Mouse (Mus musculus): ENCODE measurements around the gene Car5a.
A peak's percentile ranks its signal among the peaks of the same experiment; 100 is the strongest.

The Car5a gene

DNA sequence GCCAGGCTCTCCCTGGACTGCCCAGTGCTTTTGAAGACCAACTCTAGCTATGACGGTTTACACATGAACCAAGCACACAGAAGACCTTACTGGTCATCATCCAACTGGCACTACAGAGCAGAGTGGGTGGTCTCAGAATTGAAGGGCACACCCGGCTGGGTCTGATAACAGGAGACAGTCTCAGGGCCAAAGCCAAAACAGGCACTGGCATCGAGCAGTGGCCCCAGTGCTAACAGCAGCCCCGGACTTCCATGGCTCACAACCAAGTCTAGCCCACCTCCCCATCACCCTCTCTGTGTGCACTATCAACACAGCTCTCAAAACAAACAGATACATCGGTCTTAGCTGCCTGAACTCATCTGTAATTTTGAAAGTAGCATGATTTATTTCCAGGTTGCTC, 38.8 kb downstream of the Car5a start:
- DNase-seq, result no peak

DNA sequence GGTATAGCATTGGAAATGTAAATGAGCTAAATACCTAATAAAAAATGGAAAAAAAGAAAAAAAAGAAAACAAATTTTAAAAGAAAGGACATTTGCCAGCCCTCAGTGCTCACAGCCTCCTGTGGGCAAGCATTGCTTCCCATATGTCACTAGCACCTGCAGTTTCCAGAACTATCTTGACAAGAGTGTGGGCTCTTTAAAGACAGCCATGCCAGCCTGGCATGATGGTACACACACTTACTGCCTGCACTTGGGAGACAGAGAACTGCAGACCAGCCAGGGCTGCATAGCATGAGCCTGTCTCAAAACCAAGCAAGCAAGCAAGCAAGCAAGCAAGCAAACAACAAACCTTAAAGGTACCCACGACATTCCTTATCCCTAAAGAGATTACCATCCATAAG, 39.3 kb downstream of the Car5a start:
- no peak for DNase-seq

GRCm38 (mm10) chr8:121904999-121905398, 39.7 kb downstream of the Car5a start:
- DNase-seq, result no peak

DNA sequence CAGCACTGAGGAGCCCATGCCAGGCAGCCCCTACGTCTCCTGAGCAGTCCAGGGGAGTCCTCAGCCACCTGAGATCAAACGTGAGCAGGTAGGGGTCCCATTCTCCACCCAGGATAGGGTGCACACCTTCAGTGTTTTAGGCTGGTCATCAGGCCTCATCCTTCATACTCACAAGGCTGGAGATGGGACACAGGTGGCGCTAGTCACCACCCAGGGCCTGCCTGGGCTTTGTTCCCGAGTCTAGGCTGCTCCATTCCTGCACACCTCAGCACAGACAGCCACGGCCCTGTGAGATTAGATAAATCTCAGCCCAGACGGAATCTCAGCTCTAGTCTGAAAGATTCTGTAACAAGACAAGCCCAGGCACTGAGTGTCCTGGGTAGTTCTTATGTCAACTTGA, 40.7 kb downstream of the Car5a start:
- peak; percentile 76 to 78 for DNase-seq

DNA sequence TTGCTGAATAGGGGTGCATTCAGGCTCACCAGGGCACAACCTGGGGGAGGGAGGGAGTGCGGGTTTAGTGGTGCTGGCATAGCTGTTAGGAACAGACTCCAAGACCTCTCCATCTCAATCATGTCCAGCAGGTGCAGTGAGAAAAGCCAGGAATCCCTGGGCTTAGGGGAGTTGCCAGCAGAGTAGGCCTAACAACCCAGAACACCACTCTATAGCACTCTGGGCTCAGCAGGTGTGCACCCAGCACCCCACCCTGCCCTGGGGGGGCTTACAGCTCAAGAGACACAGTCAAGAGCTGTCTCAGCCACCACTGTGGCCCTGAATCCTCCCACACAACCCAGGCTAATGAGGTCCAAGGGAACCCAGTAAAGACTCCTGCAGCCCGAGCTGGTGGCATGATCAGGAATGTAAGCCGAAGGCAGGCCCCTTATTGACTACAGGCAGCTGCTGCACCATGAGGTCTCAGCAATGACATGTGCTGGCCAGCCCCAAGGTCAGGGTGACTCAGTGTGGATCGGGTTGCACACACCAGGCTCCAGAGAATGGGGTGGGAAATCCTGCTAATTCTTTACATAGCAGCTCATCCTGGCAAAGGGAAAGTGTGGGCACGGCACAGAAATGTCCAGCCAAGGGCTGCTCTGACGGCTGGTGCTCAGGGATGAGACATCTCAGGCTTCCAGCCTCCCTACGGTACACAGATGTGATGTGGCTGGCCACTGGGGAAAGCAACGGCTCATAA, 43.0 kb downstream of the Car5a start:
- no peak for DNase-seq

DNA sequence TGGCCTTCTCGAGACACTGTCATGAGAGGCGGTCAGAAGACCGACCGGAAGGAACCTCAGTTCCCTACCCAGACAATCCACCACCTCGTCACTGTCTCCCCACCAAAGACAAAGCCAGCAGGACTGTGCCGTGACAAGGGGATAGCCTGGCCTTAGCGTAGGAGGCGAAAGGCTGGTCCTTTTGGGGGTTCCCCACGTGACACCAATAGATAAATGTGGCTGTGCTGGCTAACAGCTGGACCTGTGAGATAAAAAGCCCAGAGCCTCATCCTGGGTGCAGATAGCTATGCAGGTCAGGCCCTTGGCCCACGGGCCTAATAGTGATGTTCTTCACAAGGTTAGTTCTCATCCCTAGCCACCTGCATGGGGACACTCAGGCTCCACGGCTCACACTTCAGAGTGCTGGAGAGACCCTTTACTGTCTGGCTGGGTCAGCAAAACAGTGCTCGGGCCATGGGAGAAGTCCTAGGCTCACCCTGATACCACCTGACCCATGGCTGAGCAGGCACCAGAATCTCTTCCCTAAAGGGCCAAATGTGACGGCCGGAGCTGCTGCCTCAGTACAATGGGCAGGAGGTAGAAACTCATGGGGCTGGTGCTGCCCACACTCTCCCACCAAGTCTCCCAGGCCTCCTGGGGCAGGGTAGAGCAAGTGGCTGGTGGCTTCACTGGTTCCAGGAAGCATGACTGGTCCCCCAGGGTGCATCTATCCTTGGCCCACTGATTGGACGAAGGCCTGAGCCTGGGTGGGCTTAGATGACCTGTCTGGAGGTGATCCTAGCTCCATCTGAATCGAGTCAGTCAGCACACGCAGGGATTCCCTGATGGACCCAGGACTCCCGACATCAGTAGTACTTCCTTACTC, 45.3 kb downstream of the Car5a start:
- DNase-seq, result no peak

DNA sequence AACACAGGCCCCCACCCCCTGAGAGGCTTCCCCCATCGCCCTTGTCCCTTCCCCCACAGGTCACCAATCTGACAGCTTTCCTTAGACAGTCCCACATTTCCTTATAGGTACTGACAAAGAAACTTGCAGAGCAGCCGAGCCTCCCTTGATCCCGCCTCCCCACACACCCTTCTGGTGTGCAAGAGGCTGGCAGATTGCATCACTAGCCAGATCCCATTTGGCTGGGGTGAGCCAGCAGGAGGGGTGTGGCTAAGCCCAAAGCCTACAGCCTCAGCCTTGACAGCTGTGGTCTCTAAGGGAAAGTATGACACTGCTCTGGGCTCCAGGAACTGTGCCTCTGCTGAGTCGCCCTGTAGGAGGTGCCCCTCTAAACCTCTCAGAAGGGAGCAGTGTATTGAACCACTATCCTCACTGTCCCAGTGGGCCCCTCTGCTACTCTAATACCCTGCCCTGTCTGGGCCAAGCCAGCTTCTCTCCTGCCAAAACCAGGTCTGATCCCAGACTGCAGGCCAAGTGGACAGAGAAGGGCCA, 46.2 kb downstream of the Car5a start:
- peak; percentile 53 to 65 for DNase-seq

- no peak for DNase-seq
Observed at GRCm38 (mm10) chr8:121897871-121898381, 46.8 kb downstream of the Car5a start.

- no peak for DNase-seq
Observed at GRCm38 (mm10) chr8:121897205-121897604, 47.5 kb downstream of the Car5a start.

DNA sequence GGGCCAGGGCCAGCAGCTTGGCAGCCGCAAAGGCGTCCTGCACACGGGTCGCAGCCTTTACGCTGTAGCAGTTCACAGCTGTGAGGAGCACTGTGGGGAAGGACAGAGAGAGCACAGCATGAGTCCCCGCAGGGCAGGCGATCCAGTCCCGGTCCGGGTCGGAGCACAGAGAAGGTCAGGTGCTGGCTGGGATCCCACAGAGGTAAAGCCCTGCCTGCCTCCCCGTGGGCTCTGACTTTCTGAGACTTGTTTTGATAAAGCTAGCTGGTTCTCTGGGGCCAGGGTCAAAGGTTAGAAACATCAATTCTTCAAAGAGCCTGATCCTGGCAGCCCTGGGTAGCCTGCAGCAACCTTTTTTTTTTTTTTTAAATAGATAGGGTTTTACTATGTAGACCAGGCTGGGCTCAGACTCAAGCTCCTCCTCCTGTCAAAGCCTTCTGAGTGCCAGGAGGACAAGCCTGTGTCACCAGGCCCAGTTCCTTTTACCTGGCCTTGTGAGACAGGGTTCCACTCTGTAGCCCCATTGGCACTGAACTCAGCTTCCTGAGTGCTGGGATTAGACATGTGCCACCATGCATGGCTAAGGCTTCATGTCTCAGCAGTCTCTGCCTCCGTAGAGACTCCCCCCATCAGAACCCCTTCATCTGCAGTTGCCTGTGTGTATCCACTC, 48.1 kb downstream of the Car5a start:
- no peak for DNase-seq

- DNase-seq, result no peak
Observed at GRCm38 (mm10) chr8:121895910-121896309, 48.8 kb downstream of the Car5a start.

DNA sequence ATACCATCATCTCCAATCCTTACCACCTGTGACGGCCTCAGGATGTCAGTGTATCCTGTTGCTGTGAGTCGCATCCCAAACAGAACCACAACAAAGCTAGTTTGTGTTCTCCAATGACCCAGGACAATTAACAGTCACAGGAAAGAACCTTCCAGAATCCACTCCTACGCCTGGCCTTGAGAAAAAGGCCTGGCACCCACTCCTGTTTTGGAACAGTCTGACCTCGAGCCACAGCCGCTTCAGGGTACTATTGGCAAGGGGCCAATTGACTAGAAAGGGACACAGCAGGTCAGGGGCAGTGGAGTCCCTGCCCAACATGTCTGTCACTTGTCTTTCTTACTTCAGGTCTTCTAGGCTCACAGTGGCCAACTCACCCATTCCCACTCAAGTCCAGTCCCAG, 51.8 kb downstream of the Car5a start:
- no peak for DNase-seq

- DNase-seq, result no peak
Observed at GRCm38 (mm10) chr8:121889810-121890785, 54.6 kb downstream of the Car5a start.

DNA sequence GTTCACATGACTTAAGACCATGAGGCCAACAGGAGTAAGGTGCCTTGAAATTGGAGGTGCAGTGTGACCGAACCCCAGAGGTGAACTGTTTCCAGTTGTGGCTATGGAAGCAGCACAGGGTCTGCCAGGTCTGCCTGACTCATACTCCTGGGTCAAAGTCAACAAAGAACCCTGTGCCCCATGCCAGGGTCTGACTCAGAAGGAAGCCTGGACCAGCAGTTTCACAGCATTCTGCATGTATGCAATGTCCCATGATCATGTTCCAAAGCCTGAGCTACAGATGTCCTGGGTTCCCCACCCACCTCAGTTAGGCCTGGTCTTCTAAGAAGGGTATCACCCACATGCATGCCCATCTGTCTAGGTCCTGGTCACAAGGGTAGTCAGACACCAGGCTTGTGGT, 55.4 kb downstream of the Car5a start:
- DNase-seq, result no peak

GRCm38 (mm10) chr8:121887547-121887946, 57.2 kb downstream of the Car5a start:
- no peak for DNase-seq

DNA sequence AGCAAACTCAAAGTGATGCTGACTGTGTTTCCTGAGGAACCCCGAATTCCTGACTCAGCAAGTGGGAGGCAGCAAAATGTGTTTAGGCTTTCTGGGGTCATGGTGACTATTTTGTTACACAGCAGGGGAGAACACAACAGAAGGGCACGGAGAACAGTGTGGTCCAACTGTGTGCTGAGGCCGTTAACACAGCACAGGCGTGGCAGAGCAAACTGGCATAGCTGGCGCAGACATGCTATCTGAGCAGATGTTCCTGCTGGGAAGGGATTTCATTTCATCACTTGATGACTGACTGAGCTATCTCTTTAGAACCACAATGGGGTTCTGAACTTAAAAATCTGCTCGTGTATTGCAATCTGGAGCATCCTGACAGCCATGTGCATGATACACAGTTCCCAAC, 59.3 kb downstream of the Car5a start:
- no peak for DNase-seq

DNA sequence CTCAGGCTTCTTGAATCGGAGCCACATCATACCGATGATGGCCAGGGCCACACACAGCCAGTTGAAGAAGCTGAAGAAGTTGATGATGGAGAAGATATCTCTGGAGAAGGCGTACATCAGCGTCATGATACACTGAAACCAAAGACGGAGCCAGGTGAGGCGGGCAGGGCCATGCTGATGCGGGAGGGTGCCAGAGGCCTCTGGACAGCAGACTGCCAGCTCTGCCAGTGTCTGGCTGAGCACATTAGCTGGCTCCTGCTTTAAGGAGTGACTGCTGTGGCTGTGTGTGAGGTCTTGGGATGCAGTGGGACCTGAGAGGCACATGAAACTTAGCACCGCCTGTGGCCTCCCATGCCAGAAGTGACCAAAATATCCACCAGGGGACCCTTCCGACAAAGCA, 59.7 kb downstream of the Car5a start:
- DNase-seq, result no peak

DNA sequence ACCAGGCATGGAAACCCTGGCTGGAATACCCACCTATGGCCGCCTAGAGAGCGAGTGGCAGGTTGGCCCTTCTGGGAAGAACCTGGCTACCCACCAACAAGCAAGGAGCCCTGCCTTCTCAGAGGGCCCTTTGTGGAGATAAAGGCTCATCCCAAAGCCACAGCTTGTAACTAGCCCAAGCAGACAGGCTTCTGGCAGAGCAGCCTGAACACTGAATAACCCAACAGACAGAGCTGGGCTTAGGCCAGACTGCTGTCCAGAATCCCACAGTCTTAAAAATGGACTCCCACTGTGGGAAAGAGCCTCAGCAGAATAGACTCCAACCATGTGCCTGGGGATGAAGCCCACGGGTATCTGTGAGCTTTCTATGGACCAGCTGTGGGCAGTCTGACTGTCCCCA, 60.5 kb downstream of the Car5a start:
- no peak for DNase-seq

DNA sequence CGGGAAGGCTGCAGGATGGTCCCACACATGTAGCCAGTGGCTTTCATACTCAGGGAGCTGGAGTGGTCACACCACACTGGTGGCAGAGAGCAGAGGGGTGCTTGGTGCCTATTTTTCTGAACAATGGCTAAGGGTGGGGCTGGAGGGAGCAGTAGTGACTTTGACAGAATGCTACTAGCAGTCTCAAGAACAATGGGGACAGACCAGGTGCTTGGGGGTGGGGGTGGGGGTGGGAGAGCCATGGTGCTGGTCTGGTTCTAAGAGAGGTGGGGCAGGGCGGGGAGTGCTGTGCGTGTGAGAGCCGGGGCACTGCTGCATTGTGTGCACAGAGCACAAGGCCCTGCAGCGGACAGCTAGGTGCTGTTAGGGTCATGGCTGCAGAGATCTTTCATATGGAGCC, 62.8 kb downstream of the Car5a start:
- no peak for DNase-seq

DNA sequence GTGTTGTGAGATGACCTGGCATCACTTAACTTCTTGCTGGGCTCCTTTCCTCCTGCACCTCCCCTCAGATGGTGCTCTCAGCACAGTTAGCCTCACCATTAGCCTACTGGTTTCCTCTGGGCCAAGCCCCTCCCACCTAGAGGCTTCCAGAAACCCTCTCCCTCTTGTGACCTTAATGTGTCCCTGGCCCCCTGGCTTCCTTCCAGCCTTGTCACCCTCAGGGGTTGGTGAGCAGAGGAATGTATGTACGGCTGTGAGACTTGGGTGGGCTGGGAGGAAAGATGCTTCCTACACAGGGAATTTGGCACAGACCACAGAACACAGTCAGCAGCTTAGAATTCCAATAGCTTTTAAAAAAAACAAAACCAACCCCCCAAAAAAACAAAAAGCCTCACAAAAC, 63.9 kb downstream of the Car5a start:
- no peak for DNase-seq

DNA sequence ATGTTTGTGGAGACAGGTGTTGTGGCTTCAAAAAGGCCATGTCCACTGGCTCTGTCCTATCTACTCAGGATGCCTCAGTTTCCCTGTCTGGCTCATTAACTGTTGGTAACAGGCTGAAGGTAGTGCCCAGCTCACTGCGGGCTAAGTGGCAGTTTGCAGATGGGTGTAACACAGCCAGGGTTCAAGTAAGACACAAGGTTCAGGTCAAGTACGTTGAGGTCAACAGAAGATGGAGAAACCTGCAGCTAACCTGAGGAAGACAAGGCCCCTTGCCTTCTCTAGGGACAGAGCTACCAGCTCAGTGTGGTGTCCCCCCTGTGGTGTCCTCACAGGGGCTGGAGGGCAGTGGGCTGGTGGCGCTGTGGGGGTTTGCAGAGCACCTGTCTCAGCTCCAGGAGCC, 65.0 kb downstream of the Car5a start:
- no peak for DNase-seq
